Mouse (Mus musculus) midbrain, embryonic 15.5 days (tissue): ENCODE measurements at regions not wholly inside any gene's neighbourhood (a gene's known extent, or its start where the extent isn't known, plus 50 kb on each side); places are given as distances from the start of the nearest gene placed in this dataset.

Experiments
- ATAC-seq: fragments of 200-750 bp; cut with Nextera tagmentation; replicated peaks from 2 replicates; pipeline ENCODE4 v1.8.0; 2017; ENCODE audit warnings: moderate TSS enrichment
- H3K27ac ChIP-seq: fragments of 300-500 bp; sonication (generic); 2 replicates; pipeline ENCODE4 v1.5.1; 2015; ENCODE audit warnings: mild to moderate bottlenecking, inconsistent platforms
- H3K27me3 ChIP-seq: fragments of 300-500 bp; sonication (generic); replicated peaks from 2 replicates; pipeline ENCODE4 v1.6.1; 2015; ENCODE audit warnings: inconsistent platforms
- H3K36me3 ChIP-seq: fragments of 300-500 bp; sonication (generic); replicated peaks from 2 replicates; pipeline ENCODE4 v1.6.1; 2015; ENCODE audit warnings: inconsistent platforms
- H3K4me1 ChIP-seq: fragments of 300-500 bp; sonication (generic); 2 replicates; pipeline ENCODE4 v1.6.1; 2015; ENCODE audit warnings: inconsistent platforms
- H3K4me2 ChIP-seq: fragments of 300-500 bp; sonication (generic); 2 replicates; pipeline ENCODE4 v1.6.1; 2015; ENCODE audit warnings: inconsistent platforms, mild to moderate bottlenecking, moderate library complexity
- H3K4me3 ChIP-seq: fragments of 300-500 bp; sonication (generic); 2 replicates; pipeline ENCODE4 v1.5.1; 2015; ENCODE audit warnings: mild to moderate bottlenecking, inconsistent platforms
- H3K9ac ChIP-seq: fragments of 300-500 bp; sonication (generic); 2 replicates; pipeline ENCODE4 v1.6.1; 2015; ENCODE audit warnings: mild to moderate bottlenecking, inconsistent platforms
- H3K9me3 ChIP-seq: fragments of 300-500 bp; sonication (generic); 2 replicates; pipeline ENCODE4 v1.6.1; 2016; ENCODE audit warnings: inconsistent platforms
- WGBS: fragments of 180-500 bp; shearing (Covaris S2); methylation state at CpG from one replicate; pipeline ENCODE4 v1.1.7; 2015; ENCODE audit warnings: mixed read lengths; 5-methylcytosine and 5-hydroxymethylcytosine counted together

GRCm38 (mm10) chr3:123754011-123754610, 63.5 kb upstream of the Ndst3 start:
- no peak overlapping the region for H3K4me2 ChIP-seq

GRCm38 (mm10) chr3:123754927-123755326, 64.3 kb upstream of the Ndst3 start:
- Histone ChIP-seq H3K4me3 (no peak overlapping the region), H3K9me3 (no peaks in the 10 kb centered on the region), H3K4me2 (no peak overlapping the region), H3K27ac (no peak overlapping the region), H3K27me3 (no peaks in the 10 kb centered on the region), H3K9ac (no peak overlapping the region), H3K36me3 (no peaks in the 10 kb centered on the region), H3K4me1 (no peaks in the 10 kb centered on the region)
- ATAC-seq = no peak
- WGBS = 81% methylated on average over 1 of the region's 1 CpGs

More at GRCm38 (mm10) chr3:123754011-123754610, 63.5 kb upstream of the Ndst3 start:
- 78% methylated on average over 7 of the region's 7 CpGs for WGBS
- Histone ChIP-seq H3K4me3 (no peak overlapping the region), H3K9ac (no peak overlapping the region), H3K27ac (no peak overlapping the region), H3K4me1 (no peaks in the 10 kb centered on the region), H3K36me3 (no peaks in the 10 kb centered on the region), H3K27me3 (no peaks in the 10 kb centered on the region), H3K9me3 (no peaks in the 10 kb centered on the region)
- no peak for ATAC-seq

DNA sequence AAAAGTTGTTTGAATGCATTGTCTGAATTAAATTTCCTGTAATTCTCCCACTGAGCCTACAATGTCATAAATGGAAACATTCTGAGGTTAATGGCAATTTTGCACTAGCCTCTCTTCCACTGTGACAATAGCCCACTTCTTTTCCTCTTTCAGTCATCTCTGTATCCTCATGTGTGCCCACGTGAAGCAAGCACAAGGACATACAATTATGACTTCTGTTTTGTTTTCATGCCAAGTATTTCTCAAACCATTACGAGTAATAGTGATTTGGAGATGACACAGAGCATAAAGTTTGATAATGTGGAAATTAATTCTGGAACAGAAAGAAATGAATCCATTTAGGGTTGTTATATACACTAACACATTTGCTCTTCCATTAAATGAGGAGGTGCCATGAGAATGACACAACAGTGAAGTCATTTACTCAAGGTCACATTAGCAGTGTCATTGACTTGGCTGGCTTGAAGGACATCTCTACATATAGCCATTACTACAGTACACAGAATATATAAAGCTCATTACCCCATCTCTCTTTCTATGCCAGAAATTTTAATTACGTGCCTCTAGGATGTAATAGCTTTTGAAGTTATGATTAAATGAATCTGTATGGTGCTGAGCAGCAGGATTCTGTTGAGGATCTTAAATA, 75.4 kb upstream of the Ndst3 start:
- WGBS = 69% methylated on average over 3 of the region's 3 CpGs
- Histone ChIP-seq H3K27me3 (no peaks in the 10 kb centered on the region), H3K27ac (0 out of 2 replicates have a peak overlapping the region, but pooled peaks have one; percentile 48), H3K4me3 (no peak overlapping the region), H3K4me2 (no peak overlapping the region), H3K36me3 (no peaks in the 10 kb centered on the region), H3K9me3 (no peaks in the 10 kb centered on the region), H3K9ac (no peak overlapping the region), H3K4me1 (0 out of 2 replicates have a peak, but pooled peaks cover 4% of the 10 kb centered on the region)
- ATAC-seq = peak; percentile 71

DNA sequence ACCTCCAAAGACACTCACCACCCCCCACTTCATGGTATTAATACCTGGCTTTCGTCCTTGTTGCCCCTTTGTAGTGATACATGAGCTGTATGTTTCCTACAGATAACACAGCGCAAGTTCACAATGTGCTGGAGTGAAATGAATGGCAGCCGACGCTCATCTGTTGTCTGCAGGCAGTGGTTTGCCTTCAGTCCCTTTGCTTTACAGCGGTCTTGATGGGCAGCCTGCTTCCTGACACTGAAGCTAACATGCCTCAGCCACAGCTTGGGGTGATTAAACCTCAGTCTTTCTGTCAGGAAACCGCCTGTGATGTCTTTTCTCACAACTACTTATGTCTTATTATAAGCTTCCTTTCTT, 75.9 kb upstream of the Ndst3 start:
- Histone ChIP-seq H3K36me3 (no peaks in the 10 kb centered on the region), H3K9ac (no peak overlapping the region), H3K4me3 (no peak overlapping the region), H3K4me1 (0 out of 2 replicates have a peak, but pooled peaks cover 4% of the 10 kb centered on the region), H3K27me3 (no peaks in the 10 kb centered on the region), H3K4me2 (no peak overlapping the region), H3K27ac (0 out of 2 replicates have a peak overlapping the region, but pooled peaks have one; percentile 48), H3K9me3 (no peaks in the 10 kb centered on the region)
- 48% methylated on average over 6 of the region's 6 CpGs for WGBS
- peak; percentile 86 for ATAC-seq

DNA sequence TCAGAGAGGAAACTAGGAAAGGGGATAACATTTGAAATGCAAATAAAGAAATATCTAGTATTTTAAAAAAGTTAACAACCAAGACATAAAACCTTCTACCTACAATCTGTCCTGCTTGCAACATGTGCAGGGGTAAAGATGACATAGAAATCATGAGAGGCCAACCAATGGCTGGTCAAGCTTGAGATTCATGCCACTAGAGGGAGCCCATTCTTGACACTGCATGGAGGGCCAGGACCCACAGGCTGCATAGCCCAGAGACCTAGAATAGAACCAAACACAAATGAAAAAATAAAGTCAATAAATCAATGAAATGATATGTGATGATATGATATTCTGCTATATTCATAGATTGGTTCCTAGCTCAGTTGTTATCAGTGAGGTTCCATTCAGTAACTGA, 89.9 kb upstream of the Ndst3 start:
- H3K9me3 ChIP-seq = no peaks in the 10 kb centered on the region
- H3K4me2 ChIP-seq = no peak overlapping the region
- no peaks in the 10 kb centered on the region for H3K4me1 ChIP-seq
- H3K27me3 ChIP-seq = no peaks in the 10 kb centered on the region
- no peak for ATAC-seq
- H3K4me3 ChIP-seq = no peak overlapping the region
- H3K36me3 ChIP-seq = no peaks in the 10 kb centered on the region
- H3K9ac ChIP-seq = no peak overlapping the region
- H3K27ac ChIP-seq = no peak overlapping the region

DNA sequence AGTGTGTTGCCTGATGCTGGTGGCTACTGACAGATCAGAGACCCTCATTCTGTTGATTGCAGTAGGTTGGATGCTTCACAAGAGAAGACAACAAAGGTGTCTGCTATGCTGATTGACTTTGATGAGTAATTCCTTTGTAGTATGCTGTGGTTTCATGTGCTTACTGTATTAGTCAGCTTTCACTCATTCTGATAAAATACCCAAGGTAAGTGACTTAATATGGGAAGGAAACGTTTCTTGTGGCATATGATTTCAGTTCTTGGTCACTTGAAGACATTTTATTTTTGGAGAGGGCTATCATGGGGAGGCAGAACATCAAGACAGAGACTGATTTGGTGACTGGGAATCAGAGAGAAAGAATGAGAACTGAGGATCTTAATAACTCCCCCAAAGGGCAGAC, 90.9 kb upstream of the Ndst3 start:
- WGBS = 68% methylated on average over 1 of the region's 1 CpGs
- no peaks in the 10 kb centered on the region for H3K27me3 ChIP-seq
- H3K4me3 ChIP-seq = no peak overlapping the region
- H3K4me1 ChIP-seq = no peaks in the 10 kb centered on the region
- H3K9ac ChIP-seq = no peak overlapping the region
- no peak overlapping the region for H3K4me2 ChIP-seq
- ATAC-seq = no peak
- no peaks in the 10 kb centered on the region for H3K36me3 ChIP-seq
- no peaks in the 10 kb centered on the region for H3K9me3 ChIP-seq
- H3K27ac ChIP-seq = no peak overlapping the region

DNA sequence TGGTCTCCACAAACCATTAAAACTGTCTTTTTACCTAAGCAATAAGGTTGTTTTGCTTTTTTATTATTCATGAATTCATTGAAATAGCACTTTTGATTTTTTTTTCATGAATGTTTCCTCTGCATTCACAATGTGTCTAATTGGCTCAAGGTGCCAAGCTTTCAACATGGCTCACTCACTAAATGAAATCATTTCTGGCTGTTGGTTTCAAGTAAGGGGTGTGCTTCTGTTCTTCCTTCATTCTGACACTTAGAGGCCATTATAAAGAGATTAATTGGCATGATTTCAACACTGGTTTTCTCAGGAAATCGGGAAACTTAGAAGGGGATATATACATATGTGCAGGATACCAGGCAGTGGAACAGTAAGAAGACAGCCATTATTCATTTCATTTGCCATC, 93.5 kb upstream of the Ndst3 start:
- Histone ChIP-seq H3K9ac (no peak overlapping the region), H3K4me2 (no peak overlapping the region), H3K36me3 (no peaks in the 10 kb centered on the region), H3K4me3 (no peak overlapping the region), H3K9me3 (no peaks in the 10 kb centered on the region), H3K27ac (no peak overlapping the region), H3K27me3 (no peaks in the 10 kb centered on the region), H3K4me1 (no peaks in the 10 kb centered on the region)
- WGBS = 82% methylated on average over 1 of the region's 1 CpGs
- no peak for ATAC-seq

DNA sequence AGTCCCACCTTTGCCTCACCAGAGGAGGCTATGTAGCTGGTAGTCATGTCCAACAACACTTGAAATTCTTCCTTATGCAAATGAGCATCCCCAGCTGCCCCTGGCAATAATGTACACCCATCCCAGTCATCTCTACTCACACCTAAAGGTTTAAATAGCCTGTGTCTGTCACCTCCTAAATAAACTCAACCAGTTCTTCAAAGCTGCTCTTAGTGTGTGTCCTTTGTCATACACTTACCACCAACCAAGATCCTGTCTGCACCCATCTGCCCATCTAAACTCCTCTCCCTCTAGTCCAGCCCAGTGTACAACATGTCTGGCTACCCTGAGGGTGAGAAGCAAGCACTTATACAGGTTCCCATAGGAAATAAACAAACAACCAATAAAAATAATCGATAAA, 103.4 kb upstream of the Ndst3 start:
- Histone ChIP-seq H3K27me3 (no peaks in the 10 kb centered on the region), H3K4me2 (no peak overlapping the region), H3K4me1 (no peaks in the 10 kb centered on the region), H3K4me3 (no peak overlapping the region), H3K9ac (no peak overlapping the region), H3K9me3 (no peaks in the 10 kb centered on the region), H3K36me3 (no peaks in the 10 kb centered on the region), H3K27ac (no peak overlapping the region)
- 91% methylated on average over 1 of the region's 1 CpGs for WGBS
- ATAC-seq = no peak

DNA sequence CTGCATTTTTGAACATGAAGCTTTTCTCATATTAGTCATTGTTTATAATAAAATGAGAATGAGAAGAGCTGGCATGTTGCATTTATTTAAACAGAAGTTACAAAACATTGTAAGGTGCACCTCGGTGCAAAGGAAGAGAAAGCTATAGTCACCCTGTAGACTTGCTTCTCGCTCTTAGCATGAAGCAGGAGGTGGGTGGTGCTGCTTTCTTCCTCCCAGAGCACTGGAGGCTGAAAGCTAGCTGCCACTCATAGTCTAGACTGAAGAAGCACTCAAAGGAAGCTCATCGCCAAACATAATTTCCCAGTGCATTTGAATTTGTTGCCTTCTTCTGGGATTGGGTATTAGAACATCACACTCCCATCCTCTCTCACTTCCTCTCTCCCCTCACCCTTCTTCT, 114.7 kb upstream of the Ndst3 start:
- Histone ChIP-seq H3K4me2 (no peak overlapping the region), H3K4me3 (no peak overlapping the region), H3K9ac (no peak overlapping the region), H3K27ac (no peak overlapping the region), H3K27me3 (no peaks in the 10 kb centered on the region), H3K9me3 (no peaks in the 10 kb centered on the region), H3K36me3 (no peaks in the 10 kb centered on the region), H3K4me1 (0 out of 2 replicates have a peak, but pooled peaks cover 5% of the 10 kb centered on the region)
- WGBS = 92% methylated on average over 3 of the region's 3 CpGs
- no peak for ATAC-seq

DNA sequence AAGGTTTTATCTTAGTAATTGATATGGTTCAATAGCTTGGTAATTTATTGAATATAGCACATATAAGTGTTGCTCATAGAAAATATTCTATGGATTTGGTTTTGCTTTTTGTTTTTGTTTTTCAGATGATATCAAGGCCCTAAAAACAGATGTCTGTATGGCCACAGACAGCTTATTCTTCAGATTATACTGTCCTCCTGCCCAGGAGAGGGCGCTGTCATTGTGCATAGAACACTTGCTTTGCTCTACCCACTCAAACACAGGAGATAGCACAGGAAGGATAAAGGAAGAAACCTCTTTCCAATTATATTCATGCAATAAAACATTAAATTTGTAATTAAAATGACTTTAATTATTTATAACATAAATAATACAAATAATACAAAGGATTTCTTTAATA, 115.4 kb upstream of the Ndst3 start:
- WGBS = 90% methylated on average over 1 of the region's 1 CpGs
- ATAC-seq = no peak

DNA sequence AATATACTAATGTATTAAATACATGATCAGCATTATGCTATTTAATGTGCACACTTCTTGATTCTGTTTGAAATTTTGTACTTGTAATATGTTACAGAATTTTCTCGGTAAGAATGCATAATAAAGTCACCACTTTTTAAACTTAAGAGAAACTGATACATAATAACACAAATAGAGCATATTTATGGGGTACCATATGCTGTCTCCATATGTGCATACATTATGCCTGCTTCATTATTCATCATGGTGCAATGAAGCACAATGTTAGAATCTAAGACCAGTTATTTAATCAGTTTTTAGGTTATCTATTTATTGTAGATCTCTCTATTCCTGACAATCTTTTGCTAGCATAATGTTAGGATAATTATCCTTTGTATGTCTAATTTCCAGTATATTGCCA, 115.9 kb upstream of the Ndst3 start:
- Histone ChIP-seq H3K4me3 (no peak overlapping the region), H3K4me2 (no peak overlapping the region), H3K4me1 (0 out of 2 replicates have a peak, but pooled peaks cover 5% of the 10 kb centered on the region), H3K27ac (no peak overlapping the region), H3K27me3 (no peaks in the 10 kb centered on the region), H3K9ac (no peak overlapping the region), H3K36me3 (no peaks in the 10 kb centered on the region), H3K9me3 (no peaks in the 10 kb centered on the region)
- WGBS = 86% methylated on average over 1 of the region's 1 CpGs
- no peak for ATAC-seq

More for the DNA sequence above, 115.4 kb upstream of the Ndst3 start:
- H3K36me3 ChIP-seq = no peaks in the 10 kb centered on the region
- no peak overlapping the region for H3K4me2 ChIP-seq
- H3K9ac ChIP-seq = no peak overlapping the region
- H3K27ac ChIP-seq = no peak overlapping the region
- H3K9me3 ChIP-seq = no peaks in the 10 kb centered on the region
- H3K4me3 ChIP-seq = no peak overlapping the region
- H3K4me1 ChIP-seq = 0 out of 2 replicates have a peak, but pooled peaks cover 5% of the 10 kb centered on the region
- no peaks in the 10 kb centered on the region for H3K27me3 ChIP-seq

DNA sequence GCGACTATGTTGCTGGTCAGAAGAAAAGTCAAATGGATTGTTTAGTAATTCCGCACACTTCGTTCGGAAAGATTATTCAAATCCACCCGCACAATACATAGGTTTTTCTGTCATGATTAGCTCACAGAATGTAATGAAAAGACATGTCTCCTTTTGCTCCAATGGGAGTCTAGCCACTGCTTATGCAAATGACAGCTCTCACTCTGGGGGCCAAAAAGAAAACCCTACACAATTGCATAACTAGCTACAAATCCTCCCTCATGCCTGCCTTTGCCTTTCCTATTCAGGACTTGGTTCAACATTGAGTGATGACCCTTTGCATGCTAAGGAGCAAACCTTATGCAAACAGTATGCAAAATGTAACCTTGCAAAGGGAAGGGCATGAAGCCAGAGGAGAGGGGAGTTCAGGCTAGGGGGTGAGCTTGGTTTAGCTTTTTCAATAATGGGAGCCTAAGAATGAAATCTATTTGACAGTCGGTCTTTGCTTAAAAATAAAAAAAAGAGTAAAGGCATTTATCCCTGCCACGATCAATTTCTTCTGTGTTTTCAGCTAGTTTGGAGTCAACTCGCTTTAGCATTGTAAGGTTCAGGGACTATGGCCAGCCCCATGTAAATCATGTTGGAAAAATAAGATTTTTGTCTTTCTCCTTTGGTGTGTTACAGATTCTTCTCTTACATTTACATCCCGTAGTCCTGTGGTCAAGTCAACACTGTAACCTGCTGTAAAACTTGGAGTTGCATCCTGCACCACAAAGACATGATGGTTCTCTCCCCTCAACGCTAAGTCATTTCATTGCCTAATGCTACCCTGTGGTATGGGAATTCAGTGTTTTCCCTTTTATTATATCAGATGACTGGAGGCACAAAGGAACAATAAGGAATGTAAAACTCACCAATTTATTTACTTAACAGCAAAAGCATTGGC, 119.6 kb upstream of the Ndst3 start:
- WGBS = 37% methylated on average over 10 of the region's 10 CpGs
- no peaks in the 10 kb centered on the region for H3K27me3 ChIP-seq
- H3K9me3 ChIP-seq = no peaks in the 10 kb centered on the region
- H3K4me1 ChIP-seq = 0 out of 2 replicates have a peak, but pooled peaks cover 5% of the 10 kb centered on the region
- ATAC-seq = peak; percentile 79
- H3K27ac ChIP-seq = peak overlapping the region; percentile 2; the same call in 1 of the 2 replicates
- H3K4me3 ChIP-seq = no peak overlapping the region
- no peak overlapping the region for H3K9ac ChIP-seq
- H3K36me3 ChIP-seq = no peaks in the 10 kb centered on the region
- no peak overlapping the region for H3K4me2 ChIP-seq
